Mouse (Mus musculus) thymus, adult 2 months (tissue): ENCODE results near the gene Hnrnpul1. TPM values are rescaled to one million over a fixed set of nuclear protein-coding genes. Genes with fewer than 3 reads are reported as not detected.

Experiments used
- DNase-seq: peaks from one replicate; pipeline ENCODE4 v3.0.0; 2021
- H3K27ac ChIP-seq: fragments of 200-500 bp; 2 replicates; pipeline ENCODE4 v1.5.1; 2012; ENCODE audit warnings: low read length, control low read depth; ENCODE audit not compliant: control insufficient read depth, insufficient read depth
- H3K27me3 ChIP-seq: fragments of 200-500 bp; 2 replicates; pipeline ENCODE4 v1.6.1; 2012; ENCODE audit warnings: mild to moderate bottlenecking, low read length, moderate library complexity, mixed read lengths; ENCODE audit not compliant: control insufficient read depth, insufficient read depth
- H3K36me3 ChIP-seq: fragments of 200-500 bp; 2 replicates; pipeline ENCODE4 v1.6.1; 2012; ENCODE audit warnings: mild to moderate bottlenecking, low read length, moderate library complexity; ENCODE audit not compliant: control insufficient read depth, insufficient read depth
- H3K4me1 ChIP-seq: fragments of 200-500 bp; replicated peaks from 2 replicates; pipeline ENCODE4 v1.6.1; 2012; ENCODE audit warnings: low read length; ENCODE audit not compliant: control insufficient read depth, insufficient read depth
- H3K4me3 ChIP-seq: fragments of 200-500 bp; 2 replicates; pipeline ENCODE4 v1.5.1; 2012; ENCODE audit warnings: mild to moderate bottlenecking, low read length, control low read depth, moderate library complexity; ENCODE audit not compliant: control insufficient read depth, insufficient read depth
- CTCF ChIP-seq: fragments of 200-500 bp; IDR thresholded peaks from 2 replicates; pipeline ENCODE4 v1.5.1; 2012; ENCODE audit warnings: mild to moderate bottlenecking, control low read depth, low read length, moderate library complexity, borderline replicate concordance; ENCODE audit not compliant: control insufficient read depth, poor library complexity, insufficient read depth; ENCODE audit errors: extremely low read depth
- POLR2A ChIP-seq: fragments of 200-500 bp; IDR thresholded peaks from 2 replicates; pipeline ENCODE4 v1.6.1; 2012; ENCODE audit warnings: mild to moderate bottlenecking, low read length, control low read depth, moderate library complexity; ENCODE audit not compliant: control insufficient read depth, poor library complexity, insufficient read depth; ENCODE audit errors: extremely low read depth
- WGBS: fragments of 180-500 bp; shearing (Covaris S2); methylation state at CpG from one replicate; pipeline ENCODE4 v1.1.7; 2018; 5-methylcytosine and 5-hydroxymethylcytosine counted together
- polyA plus RNA-seq: library from polyadenylated mRNA; depleted of rRNA; stranded (reverse); fragments of >200 nt; gene quantifications from 2 replicates; pipeline ENCODE4 v1.2.3, GENCODE M21; 2012

Hnrnpul1 gene
- polyA plus RNA-seq, 1 experiment = 102 TPM

DNA sequence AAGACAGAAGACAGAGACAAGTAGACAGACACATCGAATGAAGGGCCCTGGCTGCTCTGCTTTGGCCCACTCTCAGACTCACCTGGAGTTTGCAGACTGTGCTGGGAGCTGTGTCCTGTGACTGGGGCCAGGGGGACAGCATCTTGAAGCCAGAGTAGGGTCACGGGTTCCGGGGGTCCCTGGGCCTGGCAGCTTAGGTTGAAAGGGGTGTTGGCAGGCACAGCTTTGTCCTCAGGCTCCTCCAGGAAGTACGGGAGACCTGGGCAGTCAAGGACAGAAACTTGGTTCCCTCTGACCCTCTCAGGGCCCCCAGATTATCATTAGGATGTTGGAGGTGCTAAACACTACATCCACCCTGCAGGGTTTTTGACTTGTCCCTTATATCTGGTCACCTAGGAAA lies 31.2 kb upstream of the Hnrnpul1 start:
- WGBS = 90% methylated on average over 4 of the region's 4 CpGs
- no peak overlapping the region for H3K4me3 ChIP-seq
- H3K27me3 ChIP-seq = no peaks in the 10 kb centered on the region
- no peak overlapping the region for H3K27ac ChIP-seq
- DNase-seq = no peak
- TF ChIP-seq CTCF = no peak
- TF ChIP-seq POLR2A = no peak
- H3K4me1 ChIP-seq = peaks cover 20% of the 10 kb centered on the region
- H3K36me3 ChIP-seq = no peaks in the 10 kb centered on the region

DNA sequence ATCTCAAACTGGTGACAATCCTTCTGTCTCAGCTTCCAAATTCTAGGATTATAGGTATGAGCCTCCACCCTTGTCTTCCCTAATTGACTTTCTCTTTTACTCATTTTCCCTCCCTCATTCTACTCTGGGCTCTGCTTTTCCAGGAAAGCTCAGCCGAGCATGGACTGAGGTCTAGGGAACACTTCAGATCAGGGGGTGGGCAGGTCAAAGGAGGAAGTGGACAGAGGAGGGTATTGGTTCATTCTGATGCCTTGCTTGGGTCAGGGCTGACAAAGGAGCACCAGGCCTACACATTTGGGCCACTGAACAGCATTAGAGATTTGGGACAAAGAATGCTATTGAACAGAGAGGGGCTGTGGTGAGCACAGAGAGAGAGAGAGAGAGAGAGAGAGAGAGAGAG lies 30.3 kb upstream of the Hnrnpul1 start:
- DNase-seq = no peak
- Histone ChIP-seq H3K36me3 (no peaks in the 10 kb centered on the region), H3K27ac (no peak overlapping the region), H3K4me3 (no peak overlapping the region), H3K4me1 (peaks cover 25% of the 10 kb centered on the region), H3K27me3 (no peaks in the 10 kb centered on the region)
- WGBS = 59% methylated on average over 1 of the region's 1 CpGs
- TF ChIP-seq POLR2A (no peak), CTCF (no peak)

DNA sequence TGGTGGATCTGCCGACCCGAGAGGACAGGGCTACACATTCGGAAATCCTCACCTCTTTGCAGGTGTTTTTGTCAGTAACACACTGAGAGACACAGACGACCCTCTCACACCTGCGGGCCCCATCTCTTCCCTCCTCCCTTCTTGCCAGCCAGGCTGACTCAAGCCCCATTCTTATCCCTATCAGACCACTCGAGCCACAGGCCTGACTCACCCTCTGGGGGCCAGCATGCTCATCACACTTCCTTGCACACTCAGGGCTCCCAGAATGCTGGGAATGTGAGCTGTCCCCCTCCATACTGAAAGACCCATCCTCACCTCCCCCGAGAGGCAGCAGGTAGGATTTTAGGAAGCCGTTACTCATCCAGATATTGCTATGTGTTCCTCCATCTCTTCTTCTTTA lies 29.2 kb upstream of the Hnrnpul1 start:
- Histone ChIP-seq H3K4me1 (peaks cover 25% of the 10 kb centered on the region), H3K4me3 (no peak overlapping the region), H3K27me3 (no peaks in the 10 kb centered on the region), H3K36me3 (no peaks in the 10 kb centered on the region), H3K27ac (no peak overlapping the region)
- 64% methylated on average over 8 of the region's 8 CpGs for WGBS
- no peak for TF ChIP-seq CTCF
- no peak for TF ChIP-seq POLR2A
- DNase-seq = no peak

DNA sequence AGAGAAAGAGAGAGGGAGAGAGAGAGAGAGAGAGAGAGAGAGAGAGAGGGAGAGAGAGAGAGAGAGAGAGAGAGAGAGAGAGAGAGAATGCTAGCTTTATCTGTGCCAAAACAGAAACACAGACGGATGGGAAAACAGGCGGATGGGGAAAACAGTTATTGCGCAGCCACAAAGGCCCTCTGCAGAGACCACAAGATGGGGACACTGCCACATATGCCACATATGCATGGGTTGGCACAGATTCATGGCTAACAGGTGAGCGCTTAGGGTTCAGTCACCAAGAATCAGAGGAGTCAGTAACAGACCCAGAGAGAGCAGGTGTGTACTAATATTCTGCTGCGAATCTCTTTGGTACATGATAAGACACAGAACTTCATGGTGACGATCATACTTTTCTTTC lies 28.2 kb upstream of the Hnrnpul1 start:
- no peak overlapping the region for H3K27ac ChIP-seq
- no peaks in the 10 kb centered on the region for H3K27me3 ChIP-seq
- no peak for TF ChIP-seq POLR2A
- no peak for TF ChIP-seq CTCF
- H3K4me1 ChIP-seq = peaks cover 25% of the 10 kb centered on the region
- H3K36me3 ChIP-seq = no peaks in the 10 kb centered on the region
- 5% methylated on average over 6 of the region's 6 CpGs for WGBS
- H3K4me3 ChIP-seq = no peak overlapping the region
- DNase-seq = no peak

DNA sequence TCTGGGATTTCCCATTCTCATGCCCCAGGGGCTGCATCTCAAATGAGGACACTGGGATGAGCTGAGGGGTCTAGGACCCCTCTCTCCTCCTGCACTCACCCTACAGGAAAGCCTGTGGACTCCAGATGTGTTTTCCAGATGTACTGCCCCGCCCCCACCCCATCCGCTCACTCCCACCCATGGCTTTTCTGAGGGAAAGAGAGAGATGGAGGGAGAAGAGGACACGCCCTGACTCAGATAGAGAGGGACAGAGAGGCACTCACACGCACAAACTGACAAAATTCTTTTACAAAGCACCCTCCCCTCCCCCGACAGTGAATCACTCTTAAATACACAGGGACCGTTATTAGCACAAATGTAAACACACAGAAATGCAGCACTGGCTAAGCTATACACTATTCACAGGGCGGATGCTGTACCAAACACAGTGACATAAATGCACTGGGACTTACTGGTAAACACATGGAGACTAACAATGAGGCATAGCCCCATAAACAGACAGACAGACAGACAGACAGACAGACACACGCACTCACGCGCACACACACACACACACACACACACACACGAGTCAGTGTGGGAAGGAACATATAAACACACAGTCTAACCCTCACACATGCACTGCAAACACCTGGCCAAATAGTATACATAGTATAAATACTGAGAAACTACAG lies 27.5 kb upstream of the Hnrnpul1 start:
- Histone ChIP-seq H3K36me3 (no peaks in the 10 kb centered on the region), H3K27ac (no peak overlapping the region), H3K4me3 (no peak overlapping the region), H3K27me3 (no peaks in the 10 kb centered on the region), H3K4me1 (peaks cover 25% of the 10 kb centered on the region)
- TF ChIP-seq CTCF (no peak), POLR2A (no peak)
- WGBS = 21% methylated on average over 11 of the region's 11 CpGs
- no peak for DNase-seq

DNA sequence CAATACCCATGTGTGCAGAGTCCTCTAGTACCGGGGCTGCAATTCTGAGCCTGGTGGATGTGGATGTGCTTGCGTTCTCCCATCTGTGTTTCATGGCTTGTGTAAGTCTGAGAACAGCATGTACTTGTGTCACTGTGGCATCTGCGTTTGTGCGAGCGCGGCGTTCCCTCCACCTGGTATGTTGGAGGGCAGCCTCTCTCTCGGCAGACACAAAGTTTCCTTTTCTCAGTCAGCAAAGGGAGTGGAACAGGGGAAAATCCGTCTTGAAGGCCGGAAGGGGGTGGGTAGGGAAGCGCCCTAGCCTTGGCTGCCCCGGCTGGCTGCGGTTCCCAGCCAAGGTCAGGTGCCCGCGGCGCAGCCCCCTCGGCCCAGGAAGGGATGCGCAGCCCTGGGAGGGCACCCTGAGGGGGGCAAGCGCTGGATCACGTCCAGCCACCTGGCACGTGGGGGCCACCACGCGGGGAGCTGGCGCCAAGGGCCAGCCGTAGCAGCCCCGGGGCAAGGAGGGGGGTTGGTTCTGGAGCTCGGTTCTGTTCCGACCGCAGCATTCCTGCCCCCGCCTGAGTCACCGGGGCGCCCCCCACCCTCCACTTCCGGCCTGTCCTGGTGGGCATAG lies 26.9 kb upstream of the Hnrnpul1 start:
- DNase-seq = peak; percentile 30
- peak overlapping the region; percentile 35 for H3K4me3 ChIP-seq
- no peaks in the 10 kb centered on the region for H3K27me3 ChIP-seq
- 2% methylated on average over 33 of the region's 33 CpGs for WGBS
- TF ChIP-seq CTCF (no peak), POLR2A (no peak)
- peaks cover 25% of the 10 kb centered on the region for H3K4me1 ChIP-seq
- no peak overlapping the region for H3K27ac ChIP-seq
- H3K36me3 ChIP-seq = no peaks in the 10 kb centered on the region

DNA sequence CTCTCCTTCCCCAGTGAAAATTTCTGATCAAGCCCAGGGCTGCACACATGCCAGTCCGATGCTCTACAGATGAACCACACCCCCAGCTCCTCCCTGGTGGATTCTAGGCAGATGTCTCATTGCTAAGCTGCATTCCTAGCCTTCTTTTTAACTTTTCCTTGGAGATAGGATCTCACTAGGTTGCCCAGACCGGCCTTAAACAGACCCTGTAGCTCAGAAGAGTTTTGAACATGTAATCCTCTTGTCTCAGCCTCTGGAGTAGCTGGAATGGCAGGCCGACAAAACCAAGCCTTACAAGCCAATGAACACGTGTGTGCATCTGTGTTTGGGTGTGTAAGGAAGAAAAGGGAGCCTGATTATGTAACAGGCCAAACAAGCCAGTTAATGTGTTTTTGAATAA lies 26.2 kb upstream of the Hnrnpul1 start:
- no peaks in the 10 kb centered on the region for H3K36me3 ChIP-seq
- no peak for DNase-seq
- H3K27me3 ChIP-seq = no peaks in the 10 kb centered on the region
- H3K4me3 ChIP-seq = no peak overlapping the region
- peaks cover 25% of the 10 kb centered on the region for H3K4me1 ChIP-seq
- H3K27ac ChIP-seq = no peak overlapping the region
- 80% methylated on average over 4 of the region's 4 CpGs for WGBS
- no peak for TF ChIP-seq CTCF
- TF ChIP-seq POLR2A = no peak
